Mouse (Mus musculus) testis, adult 2 months (tissue): ENCODE data around the gene Inip. TPM values are rescaled to one million over a fixed set of nuclear protein-coding genes. Genes with fewer than 3 reads are reported as not detected.

Source experiments
- H3K27ac ChIP-seq: fragments of 200-500 bp; 2 replicates; pipeline ENCODE4 v1.5.1; 2012; ENCODE audit warnings: low read depth, low read length; ENCODE audit not compliant: control insufficient read depth, insufficient read depth
- H3K27me3 ChIP-seq: fragments of 200-500 bp; 2 replicates; pipeline ENCODE4 v1.6.1; 2012; ENCODE audit warnings: mild to moderate bottlenecking, low read length, moderate library complexity; ENCODE audit not compliant: control insufficient read depth, insufficient read depth
- H3K36me3 ChIP-seq: fragments of 200-500 bp; 2 replicates; pipeline ENCODE4 v1.6.1; 2012; ENCODE audit warnings: mild to moderate bottlenecking, low read length; ENCODE audit not compliant: control insufficient read depth, insufficient read depth
- H3K4me1 ChIP-seq: fragments of 200-500 bp; 2 replicates; pipeline ENCODE4 v1.6.1; 2012; ENCODE audit warnings: low read length; ENCODE audit not compliant: control insufficient read depth, insufficient read depth
- H3K4me3 ChIP-seq: fragments of 200-500 bp; 2 replicates; pipeline ENCODE4 v1.5.1; 2012; ENCODE audit warnings: low read depth, mild to moderate bottlenecking, low read length, moderate library complexity, mixed read lengths; ENCODE audit not compliant: control insufficient read depth
- CTCF ChIP-seq: fragments of 200-500 bp; IDR thresholded peaks from 2 replicates; pipeline ENCODE4 v1.5.1; 2012; ENCODE audit warnings: low read depth, mild to moderate bottlenecking, inconsistent platforms, low read length, moderate library complexity; ENCODE audit not compliant: control insufficient read depth, insufficient read depth, insufficient replicate concordance
- POLR2A ChIP-seq: fragments of 200-500 bp; IDR thresholded peaks from 2 replicates; pipeline ENCODE4 v1.6.1; 2012; ENCODE audit warnings: low read depth, mild to moderate bottlenecking, inconsistent platforms, low read length, moderate library complexity; ENCODE audit not compliant: control insufficient read depth
- polyA plus RNA-seq: library from polyadenylated mRNA; depleted of rRNA; stranded (reverse); fragments of >200 nt; gene quantifications from 2 replicates; pipeline ENCODE4 v1.2.3, GENCODE M21; 2012

The Inip gene
- polyA plus RNA-seq, 1 experiment: 6.7 TPM

DNA sequence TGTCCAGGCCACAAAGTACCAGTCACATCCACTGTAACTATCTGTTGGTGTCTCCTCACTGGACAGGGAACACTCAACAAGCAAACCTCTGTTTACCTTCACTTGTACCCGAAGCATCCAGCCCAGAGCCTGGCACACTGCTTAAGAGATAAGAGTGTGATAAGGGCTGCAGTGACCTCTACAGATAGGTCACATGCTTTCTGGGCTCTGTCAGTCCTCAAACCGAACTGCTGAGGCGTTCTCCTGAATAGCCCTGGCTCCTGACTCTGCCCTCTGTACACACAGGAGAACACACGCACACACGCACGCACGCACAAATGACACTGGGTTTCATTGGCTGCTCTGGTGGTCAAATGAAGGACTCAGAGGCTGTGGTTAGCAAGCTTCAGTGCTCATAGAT lies 12.7 kb upstream of the Inip start:
- no peak overlapping the region for H3K27ac ChIP-seq
- TF ChIP-seq CTCF (no peak), POLR2A (no peak)
- no peak overlapping the region for H3K4me3 ChIP-seq
- H3K27me3 ChIP-seq: no peaks in the 10 kb centered on the region
- H3K36me3 ChIP-seq: no peaks in the 10 kb centered on the region
- no peaks in the 10 kb centered on the region for H3K4me1 ChIP-seq

DNA sequence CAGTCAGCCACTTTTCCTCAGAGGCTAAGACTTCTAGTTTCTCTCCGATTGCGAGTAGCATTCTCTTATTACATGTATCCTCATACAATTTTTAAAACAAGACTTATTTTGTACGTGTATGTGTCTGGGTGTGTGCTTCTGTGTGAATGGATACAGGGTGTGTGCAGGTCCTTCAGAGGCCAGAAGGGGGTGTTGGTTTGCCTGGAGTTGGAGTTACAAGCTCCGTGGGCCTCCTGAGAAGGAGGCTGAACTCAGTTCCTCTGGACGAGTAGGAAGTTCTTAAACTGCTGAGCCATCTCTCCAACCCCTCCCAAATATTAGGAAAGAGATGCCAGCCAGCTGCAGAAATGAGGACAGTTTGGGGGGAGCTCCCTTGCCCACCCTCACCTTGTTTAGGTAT lies 7.0 kb upstream of the Inip start:
- Histone ChIP-seq H3K27ac (no peak overlapping the region), H3K4me1 (peaks cover 3% of the 10 kb centered on the region), H3K27me3 (no peaks in the 10 kb centered on the region), H3K4me3 (no peak overlapping the region), H3K36me3 (no peaks in the 10 kb centered on the region)
- no peak for TF ChIP-seq CTCF
- no peak for TF ChIP-seq POLR2A

DNA sequence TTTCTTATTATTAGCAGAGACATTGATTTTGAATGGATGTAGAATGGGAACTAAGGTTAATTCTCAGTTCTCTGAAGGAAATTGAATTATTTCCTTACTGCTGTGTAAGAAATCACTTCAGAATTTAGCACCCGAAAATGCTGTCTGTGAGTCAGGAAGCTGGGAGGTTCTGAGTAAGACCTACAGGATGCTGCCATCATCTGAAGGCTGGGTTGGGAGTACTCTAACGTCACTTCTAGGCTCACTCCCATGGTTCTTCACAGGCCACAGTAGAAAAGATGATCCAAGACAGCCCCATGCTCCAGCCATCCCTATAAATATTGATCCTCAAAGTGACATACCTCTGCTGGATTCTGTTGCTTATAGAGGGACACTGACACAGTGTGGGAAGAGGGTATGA lies 6.1 kb upstream of the Inip start:
- Histone ChIP-seq H3K4me3 (no peak overlapping the region), H3K36me3 (no peaks in the 10 kb centered on the region), H3K27ac (no peak overlapping the region), H3K4me1 (peaks cover 3% of the 10 kb centered on the region), H3K27me3 (no peaks in the 10 kb centered on the region)
- TF ChIP-seq CTCF (no peak), POLR2A (no peak)

DNA sequence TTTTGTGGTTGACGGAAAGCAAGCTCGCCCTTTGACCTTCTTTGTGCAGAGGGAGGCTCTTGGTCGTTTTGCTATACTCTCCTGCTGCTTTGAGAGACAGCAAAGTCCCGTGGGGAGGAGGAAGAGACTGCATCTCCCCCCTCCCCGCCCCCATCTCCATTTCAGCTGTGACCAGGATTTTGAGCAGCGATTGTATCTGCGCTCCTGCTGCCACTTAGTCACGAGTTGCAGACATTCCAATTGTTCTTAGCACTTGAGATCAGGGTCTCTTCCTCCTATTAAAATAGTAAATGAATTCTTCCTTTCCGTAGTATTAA lies 5.4 kb upstream of the Inip start:
- Histone ChIP-seq H3K36me3 (no peaks in the 10 kb centered on the region), H3K4me1 (peaks cover 3% of the 10 kb centered on the region), H3K27me3 (no peaks in the 10 kb centered on the region), H3K27ac (no peak overlapping the region), H3K4me3 (peak overlapping the region; percentile 94)
- TF ChIP-seq POLR2A (no peak), CTCF (no peak)

DNA sequence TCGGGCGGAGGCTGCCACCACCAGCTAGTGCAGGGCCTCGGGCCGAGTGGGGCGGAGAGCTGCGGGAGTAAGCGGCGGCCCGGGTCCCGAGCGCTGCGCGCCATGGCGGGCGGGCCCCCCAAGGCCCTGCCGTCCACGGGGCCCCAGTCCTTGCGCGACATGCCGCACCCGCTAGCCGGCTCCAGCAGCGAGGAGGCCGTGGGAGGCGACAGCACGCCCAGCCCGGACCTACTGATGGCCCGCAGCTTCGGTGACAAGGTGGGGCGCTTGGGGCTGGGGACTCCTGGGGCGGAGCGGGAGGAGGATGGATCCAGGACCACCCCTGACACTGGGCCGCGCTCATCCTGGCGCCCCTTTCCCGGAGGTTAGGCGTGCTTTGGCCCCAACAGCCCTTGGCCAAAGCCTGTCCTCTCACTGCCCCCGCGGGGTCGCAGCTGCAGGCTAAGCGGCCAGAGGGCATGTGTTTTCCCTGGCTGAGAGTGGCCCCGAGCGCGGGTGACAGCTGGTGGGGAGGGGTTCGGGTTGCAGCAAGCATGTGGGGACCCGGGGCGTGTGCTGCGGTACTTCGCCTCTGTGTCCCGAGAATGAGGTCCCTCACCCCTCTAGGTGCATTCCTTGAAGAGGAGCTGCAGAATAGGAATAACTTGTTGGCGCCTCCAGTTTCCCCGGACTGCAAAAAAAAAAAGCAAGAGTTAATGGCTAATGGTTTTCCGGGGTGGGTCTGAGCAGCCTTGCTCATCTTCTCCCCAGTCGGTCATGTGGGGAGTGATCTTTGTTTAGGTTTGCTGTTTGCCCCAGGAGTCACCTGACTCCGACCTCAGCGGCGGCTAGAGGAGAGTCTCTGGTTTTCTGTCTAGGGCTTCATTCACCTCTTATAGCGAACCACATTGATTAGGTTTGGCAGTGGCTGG lies 4.8 kb upstream of the Inip start:
- Histone ChIP-seq H3K36me3 (no peaks in the 10 kb centered on the region), H3K4me3 (peak overlapping the region; percentile 94), H3K27me3 (no peaks in the 10 kb centered on the region), H3K27ac (peak overlapping the region; percentile 45; the same call in 1 of the 2 replicates), H3K4me1 (peaks cover 3% of the 10 kb centered on the region)
- no peak for TF ChIP-seq POLR2A
- TF ChIP-seq CTCF: no peak

GRCm38 (mm10) chr4:59805181-59805967 lies 4.0 kb upstream of the Inip start, which contains the start of gene Snx30:
TSS of gene Snx30 (plus strand) at chr4:59805840.
- Histone ChIP-seq H3K27me3 (no peaks in the 10 kb centered on the region), H3K27ac (peak within 1 kb of the TSS; percentile 45), H3K4me3 (peak within 1 kb of the TSS; percentile 94), H3K36me3 (no peaks in the 10 kb centered on the region), H3K4me1 (peaks cover 3% of the 10 kb centered on the region)
- TF ChIP-seq CTCF (no peak), POLR2A (peak; percentile 63)

DNA sequence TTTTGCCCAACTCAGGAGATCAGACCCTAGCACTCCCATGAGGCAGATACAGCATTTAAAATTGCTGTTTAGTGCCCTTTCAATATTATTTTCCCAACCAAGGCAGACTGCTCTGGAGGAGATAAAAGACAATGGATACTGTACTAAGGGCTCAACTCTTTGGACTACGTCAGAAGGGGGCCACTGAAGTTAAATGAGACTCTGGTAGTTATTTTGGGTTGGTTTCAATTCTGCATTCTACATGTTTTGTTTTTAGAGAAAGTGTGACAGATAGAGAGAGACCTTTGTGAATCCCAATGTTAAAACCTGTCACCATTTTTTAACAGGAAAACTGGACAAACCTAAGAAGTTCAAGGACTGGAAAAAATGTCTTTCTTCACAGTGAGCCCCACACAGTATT lies 3.4 kb upstream of the Inip start:
- H3K27me3 ChIP-seq: no peaks in the 10 kb centered on the region
- H3K4me3 ChIP-seq: no peak overlapping the region
- H3K36me3 ChIP-seq: no peaks in the 10 kb centered on the region
- TF ChIP-seq POLR2A (no peak), CTCF (no peak)
- H3K27ac ChIP-seq: no peak overlapping the region
- peaks cover 3% of the 10 kb centered on the region for H3K4me1 ChIP-seq
